Comparison of ENCODE assay signal across 8 mouse cellular contexts in genomic region chr11:101278223-101279192, GRCm38 (mm10). TPM values are rescaled to one million over a fixed set of nuclear protein-coding genes. Genes with fewer than 3 reads are reported as not detected.
DNase-seq lines count a peak whose midpoint lies in the region; ATAC-seq lines count a peak whose summit lies in the region.

Gene Cntd1, plus strand, starts transcription at chr11:101279012.
Gene Coa3, minus strand, starts transcription at chr11:101279114.

- DNase-seq in WW6 (ENCODE audit: low read depth, low spot score), result peak; percentile 90
- peak; percentile 84 to 87 for DNase-seq in cerebellum, postnatal 25 days
- DNase-seq in frontal cortex, postnatal 25 days (ENCODE audit: low spot score in 2 of 2), result peak; percentile 58 to 74
- DNase-seq in hindbrain, embryonic 14.5 days (ENCODE audit: low spot score), result peak; percentile 90
- peak; percentile 68 to 71 for DNase-seq in layer of hippocampus, postnatal 25 days (ENCODE audit: extremely low spot score in 1 of 2, low spot score in 1 of 2)
- peak; percentile 83 for DNase-seq in lung, postnatal 14 days
- DNase-seq in retina, adult 2 months (ENCODE audit: low read depth, low spot score), result peak; percentile 67
- DNase-seq in thymus, postnatal 25 days, result peak; percentile 85

- H3K27ac ChIP-seq in hindbrain, embryonic 14.5 days, result peak within 1 kb of the TSS; percentile 69

- WGBS in hindbrain, embryonic 14.5 days, result 12% methylated on average over 45 of the region's 45 CpGs

- no peaks in the 10 kb centered on the region for H3K9me3 ChIP-seq in hindbrain, embryonic 14.5 days (ENCODE audit: control insufficient read depth, low read length)

- H3K4me2 ChIP-seq in hindbrain, embryonic 14.5 days (replicated peaks), result peak within 1 kb of the TSS; percentile 88

- H3K4me1 ChIP-seq in hindbrain, embryonic 14.5 days (replicated peaks; ENCODE audit: control insufficient read depth, insufficient read depth, low read length), result peaks cover 13% of the 10 kb centered on the region

- peak within 1 kb of the TSS; percentile 59 for H3K4me3 ChIP-seq in hindbrain, embryonic 14.5 days (replicated peaks; ENCODE audit: low read length)

- H3K36me3 ChIP-seq in hindbrain, embryonic 14.5 days (replicated peaks; ENCODE audit: control insufficient read depth, insufficient read depth), result no peaks in the 10 kb centered on the region

- H3K9ac ChIP-seq in hindbrain, embryonic 14.5 days, result peak within 1 kb of the TSS; percentile 75

- no peaks in the 10 kb centered on the region for H3K27me3 ChIP-seq in hindbrain, embryonic 14.5 days (ENCODE audit: control insufficient read depth, insufficient read depth, low read length)

- peak; percentile 95 for ATAC-seq in hindbrain, embryonic 14.5 days (ENCODE audit: low FRiP score)

RNA-seq across cellular contexts. Expression of gene Cntd1, which starts in this region (rescaled TPM):
- polyA plus RNA-seq in hindbrain, embryonic 14.5 days (2014; fragmentation: Nextera tagmentation; extraction: Ambion mirVana), result 0.42 and 0.91 TPM in 2 replicates
- total RNA-seq in layer of hippocampus, postnatal 25 days (2021), result under 1 TPM; 0.25 to 0.35 TPM

RNA-seq across cellular contexts. Expression of gene Coa3, which starts in this region (rescaled TPM):
- 242 and 256 TPM in 2 replicates for polyA plus RNA-seq in hindbrain, embryonic 14.5 days (2014; fragmentation: Nextera tagmentation; extraction: Ambion mirVana)
- 100 to 1,000 TPM in 1 of 2 experiments, 10 to 100 TPM in 1; 87.2 to 117 TPM for total RNA-seq in layer of hippocampus, postnatal 25 days (2021)

Comparison
In these comparisons a context has a peak if more than half of its experiments do, and no peak if none do; other contexts are left out.
1. Peak in every context shown above with its lines: DNase-seq, ATAC-seq, H3K4me3 ChIP-seq and H3K27ac ChIP-seq.